Mouse (Mus musculus) heart, postnatal 0 days (tissue): ENCODE data around the gene Brox. TPM values are rescaled to one million over a fixed set of nuclear protein-coding genes. Genes with fewer than 3 reads are reported as not detected.

Experiments
- ATAC-seq: fragments of 200-750 bp; cut with Nextera tagmentation; 2 replicates; pipeline ENCODE4 v1.8.0; 2017; ENCODE audit warnings: low read depth, moderate number of reproducible peaks, moderate library complexity; ENCODE audit not compliant: insufficient read depth
- DNase-seq: peaks from one replicate; pipeline ENCODE4 v3.0.0-alpha.2; 2016; ENCODE audit warnings: low spot score
- H3K27ac ChIP-seq: fragments of 300-500 bp; sonication (generic); 2 replicates; pipeline ENCODE4 v1.5.1; 2014; ENCODE audit warnings: low read depth, mild to moderate bottlenecking
- H3K27me3 ChIP-seq: fragments of 300-500 bp; sonication (generic); 2 replicates; pipeline ENCODE4 v1.6.1; 2014; ENCODE audit warnings: low read length, mixed read lengths; ENCODE audit not compliant: control insufficient read depth, insufficient read depth
- H3K36me3 ChIP-seq: fragments of 300-500 bp; sonication (generic); replicated peaks from 2 replicates; pipeline ENCODE4 v1.6.1; 2014; ENCODE audit warnings: low read length, mixed read lengths; ENCODE audit not compliant: control insufficient read depth, insufficient read depth
- H3K4me1 ChIP-seq: fragments of 300-500 bp; sonication (generic); 2 replicates; pipeline ENCODE4 v1.6.1; 2014; ENCODE audit warnings: antibody characterized with exemption; ENCODE audit not compliant: control insufficient read depth, insufficient read depth
- H3K4me2 ChIP-seq: fragments of 300-500 bp; sonication (generic); 2 replicates; pipeline ENCODE4 v1.6.1; 2014; ENCODE audit warnings: low read depth, mild to moderate bottlenecking, low read length, moderate library complexity
- H3K4me3 ChIP-seq: fragments of 300-500 bp; sonication (generic); 2 replicates; pipeline ENCODE4 v1.5.1; 2014; ENCODE audit warnings: low read depth, low read length
- H3K9ac ChIP-seq: fragments of 300-500 bp; sonication (generic); replicated peaks from 2 replicates; pipeline ENCODE4 v1.6.1; 2014; ENCODE audit warnings: low read depth, low read length, mixed read lengths
- H3K9me3 ChIP-seq: fragments of 300-500 bp; sonication (generic); replicated peaks from 2 replicates; pipeline ENCODE4 v1.6.1; 2016; ENCODE audit warnings: low read length; ENCODE audit not compliant: control insufficient read depth
- CTCF ChIP-seq: IDR thresholded peaks from 2 replicates; pipeline ENCODE4 v1.5.1; 2016; ENCODE audit warnings: antibody characterized with exemption, control low read depth, low read depth
- EP300 ChIP-seq: IDR thresholded peaks from 2 replicates; pipeline ENCODE4 v1.6.1; 2016; ENCODE audit warnings: antibody characterized with exemption, low read depth
- WGBS: fragments of 180-500 bp; shearing (Covaris S2); extraction: QIAGEN DNeasy Blood & Tissue Kit; methylation state at CpG from one replicate; pipeline ENCODE4 v1.1.7; 2014; 5-methylcytosine and 5-hydroxymethylcytosine counted together
- polyA plus RNA-seq: library from polyadenylated mRNA; unstranded; fragments of >200 nt; fragmentation: Nextera tagmentation; extraction: Ambion mirVana; gene quantifications from 2 replicates; pipeline ENCODE4 v1.2.1, GENCODE M21; 2015
- total RNA-seq: library from RNA; depleted of rRNA; stranded (reverse); fragments of >200 nt; gene quantifications from 2 replicates; pipeline ENCODE4 v1.2.3, GENCODE M21; 2014; ENCODE audit warnings: low replicate concordance

The Brox gene
- total and polyA plus RNA-seq, 2 experiments from 2014 or later = 38.3 to 43.9 TPM

GRCm38 (mm10) chr1:183308476-183308875 lies 11.4 kb upstream of the Brox start:
- H3K9me3 ChIP-seq = no peaks in the 10 kb centered on the region
- ATAC-seq = no peak
- no peaks in the 10 kb centered on the region for H3K4me1 ChIP-seq
- no peak overlapping the region for H3K4me3 ChIP-seq
- no peak for TF ChIP-seq CTCF
- TF ChIP-seq EP300 = no peak
- H3K27me3 ChIP-seq = no peaks in the 10 kb centered on the region
- H3K4me2 ChIP-seq = no peak overlapping the region
- no peak for DNase-seq
- no peak overlapping the region for H3K9ac ChIP-seq
- WGBS = 88% methylated on average over 1 of the region's 1 CpGs
- H3K36me3 ChIP-seq = peaks cover 39% of the 10 kb centered on the region
- H3K27ac ChIP-seq = no peak overlapping the region

GRCm38 (mm10) chr1:183307555-183307954 lies 10.5 kb upstream of the Brox start:
- no peak overlapping the region for H3K4me3 ChIP-seq
- no peaks in the 10 kb centered on the region for H3K9me3 ChIP-seq
- H3K27ac ChIP-seq = no peak overlapping the region
- H3K9ac ChIP-seq = no peak overlapping the region
- no peak for ATAC-seq
- 78% methylated on average over 3 of the region's 3 CpGs for WGBS
- no peak for DNase-seq
- H3K4me1 ChIP-seq = no peaks in the 10 kb centered on the region
- H3K27me3 ChIP-seq = no peaks in the 10 kb centered on the region
- peaks cover 31% of the 10 kb centered on the region for H3K36me3 ChIP-seq
- no peak for TF ChIP-seq EP300
- TF ChIP-seq CTCF = no peak
- no peak overlapping the region for H3K4me2 ChIP-seq

- H3K4me3 ChIP-seq = no peak overlapping the region
- TF ChIP-seq CTCF (no peak), EP300 (no peak)
- ATAC-seq (no peak), DNase-seq (peak; percentile 100)
- no peaks in the 10 kb centered on the region for H3K36me3 ChIP-seq
- no peaks in the 10 kb centered on the region for H3K27me3 ChIP-seq
- no peak overlapping the region for H3K27ac ChIP-seq
- H3K4me2 ChIP-seq = no peak overlapping the region
- H3K9me3 ChIP-seq = no peaks in the 10 kb centered on the region
- H3K9ac ChIP-seq = no peak overlapping the region
- no peaks in the 10 kb centered on the region for H3K4me1 ChIP-seq
- WGBS = 80% methylated on average over 6 of the region's 6 CpGs
These were observed 2.1 kb upstream of the Brox start for GRCm38 (mm10) chr1:183299161-183299560.

GRCm38 (mm10) chr1:183297886-183298489 lies 919 bp upstream of the Brox start:
- Histone ChIP-seq H3K4me3 (peak overlapping the region; percentile 60), H3K9me3 (no peaks in the 10 kb centered on the region), H3K27me3 (no peaks in the 10 kb centered on the region), H3K36me3 (peaks cover 11% of the 10 kb centered on the region), H3K9ac (peak overlapping the region; percentile 57), H3K4me2 (peak overlapping the region; percentile 63), H3K27ac (peak overlapping the region; percentile 72), H3K4me1 (no peaks in the 10 kb centered on the region)
- TF ChIP-seq CTCF = no peak
- TF ChIP-seq EP300 = no peak
- DNase-seq (peak; percentile 47), ATAC-seq (no peak)
- WGBS = 0% methylated on average over 20 of the region's 20 CpGs

DNA sequence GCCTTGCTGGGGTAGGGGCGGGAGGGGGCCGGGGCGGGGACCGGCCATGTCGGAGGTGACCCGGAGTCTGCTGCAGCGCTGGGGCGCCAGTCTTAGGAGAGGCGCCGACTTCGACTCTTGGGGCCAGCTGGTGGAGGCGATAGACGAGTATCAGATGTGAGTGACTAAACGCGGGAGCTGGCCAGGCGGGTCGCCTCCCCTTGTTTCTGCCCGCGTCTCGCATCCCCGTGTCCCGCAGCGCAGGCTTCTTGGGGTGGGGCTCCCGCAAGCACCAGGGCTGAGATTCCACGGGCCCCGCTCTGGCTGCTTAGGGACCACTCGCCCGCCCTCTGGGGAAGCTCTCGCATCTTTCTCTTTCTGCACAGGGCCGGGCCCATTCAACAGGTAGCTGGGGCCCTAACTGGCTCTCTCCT lies 410 bp upstream of the Brox start:
- Histone ChIP-seq H3K4me2 (peak overlapping the region; percentile 63), H3K27me3 (no peaks in the 10 kb centered on the region), H3K9me3 (no peaks in the 10 kb centered on the region), H3K9ac (peak overlapping the region; percentile 57), H3K27ac (peak overlapping the region; percentile 72), H3K4me3 (peak overlapping the region; percentile 60), H3K4me1 (no peaks in the 10 kb centered on the region), H3K36me3 (peaks cover 16% of the 10 kb centered on the region)
- peak; percentile 19 for DNase-seq
- 2% methylated on average over 30 of the region's 30 CpGs for WGBS
- TF ChIP-seq CTCF (no peak), EP300 (no peak)
- peak; percentile 2; the same call in 1 of the 2 replicates for ATAC-seq

DNA sequence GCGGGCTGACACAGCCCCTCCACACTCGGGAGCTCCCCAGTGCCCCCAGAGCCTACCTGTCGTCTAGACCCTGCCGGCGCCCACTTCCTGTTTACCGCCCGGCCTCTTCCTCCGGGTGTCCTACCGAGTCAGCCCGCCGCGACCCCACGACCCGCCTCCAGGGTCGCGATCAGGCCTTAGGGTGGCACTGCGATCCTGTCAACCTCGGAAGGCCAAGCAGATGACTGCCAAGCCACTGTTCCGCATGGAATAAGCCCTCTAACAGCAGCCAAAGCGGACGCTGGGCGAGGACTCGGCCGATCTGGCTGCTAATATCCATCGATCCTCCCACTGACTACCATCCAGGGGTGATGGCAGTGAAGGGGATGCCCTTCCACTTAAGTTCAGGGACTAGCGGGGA lies 604 bp downstream of the Brox start, which contains the start of gene Aida:
Gene Aida (plus strand): TSS at position 126 of the 400 bp plus-strand sequence.
- ATAC-seq (peak; percentile 2; the same call in 1 of the 2 replicates), DNase-seq (no peak)
- Histone ChIP-seq H3K4me3 (peak within 1 kb of the TSS; percentile 60), H3K9ac (peak within 1 kb of the TSS; percentile 57), H3K4me1 (no peaks in the 10 kb centered on the region), H3K27ac (peak within 1 kb of the TSS; percentile 72), H3K4me2 (peak within 1 kb of the TSS; percentile 63), H3K27me3 (no peaks in the 10 kb centered on the region), H3K9me3 (no peaks in the 10 kb centered on the region), H3K36me3 (peaks cover 25% of the 10 kb centered on the region)
- TF ChIP-seq CTCF (no peak), EP300 (no peak)
- WGBS = under 1% methylated on average over 26 of the region's 26 CpGs
